In genomic region chr17:84119221-84120017, GRCm38 (mm10) we compare ENCODE assay signal across 10 mouse cellular contexts.
DNase-seq lines count a peak whose midpoint lies in the region; ATAC-seq lines count a peak whose summit lies in the region.
"Had no signal": no experiment of that assay in that cellular context is flagged by ENCODE, and none has a peak within 500 bp of the region (broad histone marks: within the 10 kb centered on the region; RNA-seq: fewer than 3 reads in every experiment).

No protein-coding gene starts in this region.

- peak; percentile 65 to 70 for DNase-seq in lung, adult 18-20 months
- DNase-seq in lung, postnatal 10 days, result no peak
- peak; percentile 87 to 90 for DNase-seq in thymus, postnatal 36 days
- DNase-seq in urinary bladder, postnatal 4 days (ENCODE audit: low spot score in 2 of 2), result no peak
- no peak for DNase-seq in right cerebral cortex, postnatal 36 days (ENCODE audit: low spot score in 2 of 2)
- DNase-seq in urinary bladder, postnatal 10 days (ENCODE audit: low spot score), result no peak
- DNase-seq: lung, embryonic 14.5 days; right cerebral cortex, adult 18-20 months had no signal

- ATAC-seq in hematopoietic stem cell, adult 5-6 weeks (replicated peaks in 1 of 2; ENCODE audit: insufficient read depth in 1 of 2, low FRiP score in 2 of 2, low TSS enrichment in 1 of 2, low read depth in 1 of 2, poor library complexity in 2 of 2, severe bottlenecking in 2 of 2), result peak; percentile 47 to 59
- ATAC-seq in megakaryocyte-erythroid progenitor cell, adult 5-6 weeks (replicated peaks; ENCODE audit: low FRiP score, low TSS enrichment, poor library complexity, severe bottlenecking), result 0 out of 2 replicates have a peak, but pooled peaks have one; percentile 10

Comparison
In these comparisons a context has a peak if more than half of its experiments do, and no peak if none do; other contexts are left out.
1. DNase-seq: peak in lung, adult 18-20 months (2 of 2) and thymus, postnatal 36 days (2 of 2); none in lung, postnatal 10 days (single experiment), urinary bladder, postnatal 4 days (0 of 2), right cerebral cortex, postnatal 36 days (0 of 2) and urinary bladder, postnatal 10 days (single experiment).